Mouse (Mus musculus): ENCODE measurements around the gene Mapk1ip1l.

Gene Mapk1ip1l

DNA sequence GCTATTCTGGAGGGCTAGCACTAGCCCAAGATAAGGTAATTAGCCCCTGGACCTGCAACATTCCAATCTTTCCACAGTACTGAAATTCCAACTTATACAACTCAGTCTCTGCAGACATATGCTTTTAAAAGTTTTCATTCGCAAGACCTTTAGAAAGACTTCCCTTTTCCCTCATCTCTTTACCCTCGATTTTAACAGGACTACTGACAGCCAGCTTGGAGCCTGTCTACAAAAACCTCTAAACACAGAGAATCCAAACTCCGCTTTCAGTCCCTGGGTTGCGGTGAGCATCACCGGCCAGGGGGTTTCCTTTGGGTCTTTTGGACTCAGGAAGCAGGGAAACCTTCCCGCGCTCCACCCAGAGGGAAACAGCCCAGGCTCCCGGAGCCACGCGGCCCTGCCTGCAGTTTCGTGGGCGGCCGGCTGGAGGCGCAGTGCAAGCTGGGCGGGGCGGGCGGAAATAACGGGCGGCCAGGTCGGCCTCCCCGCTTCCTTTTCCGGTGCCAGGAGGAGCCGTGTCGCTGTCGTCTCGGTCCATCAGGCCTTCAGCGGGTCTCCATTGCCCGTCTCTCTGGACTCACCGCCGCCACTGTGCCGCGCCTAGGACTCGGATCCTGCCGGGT, at the start of gene Mapk1ip1l:
Mapk1ip1l (plus strand) TSS at position 482 of the 623 bp plus-strand sequence.
- peak; percentile 93 to 94 for DNase-seq

DNA sequence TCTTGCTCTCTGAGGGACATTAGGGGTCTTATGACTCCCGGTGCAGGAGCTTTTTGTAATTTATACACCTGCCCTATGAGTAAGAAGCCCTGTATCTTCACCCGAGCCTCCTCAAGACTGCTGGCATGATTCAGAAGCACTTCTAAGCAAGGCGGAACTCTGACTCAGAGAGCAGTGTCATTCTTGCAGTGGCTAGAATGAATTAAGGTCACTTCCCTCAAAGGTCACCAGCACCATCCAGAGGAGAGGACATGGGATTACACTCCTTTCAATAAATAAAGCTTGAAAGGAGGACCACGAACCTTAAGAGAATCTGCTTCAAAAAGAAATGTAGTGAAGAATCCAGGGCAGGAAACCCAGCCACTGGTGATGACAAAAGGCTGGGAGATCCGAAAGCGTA, 48.2 kb upstream of the Mapk1ip1l start:
- peak in 1 of 2 experiments; percentile 8 for DNase-seq

DNA sequence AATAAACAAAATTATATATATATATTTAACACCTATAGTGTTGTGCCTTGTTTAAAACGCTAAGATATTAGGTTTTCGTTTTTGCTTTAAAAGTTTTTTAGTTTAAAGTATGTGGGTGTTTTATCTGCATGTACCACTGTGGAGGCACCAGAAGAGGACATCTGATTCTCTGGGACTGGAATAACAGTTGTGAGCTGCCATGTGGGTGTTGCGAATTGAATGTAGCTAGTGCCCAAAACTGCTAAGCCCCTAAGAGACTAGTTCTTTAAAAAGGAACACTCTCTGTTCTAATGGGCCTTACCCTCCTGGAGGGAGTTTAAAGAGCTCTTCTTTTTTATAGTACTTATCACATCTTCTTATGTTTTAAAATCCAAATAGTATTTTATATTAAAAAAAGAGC, 33.2 kb upstream of the Mapk1ip1l start:
- no peak for DNase-seq

DNA sequence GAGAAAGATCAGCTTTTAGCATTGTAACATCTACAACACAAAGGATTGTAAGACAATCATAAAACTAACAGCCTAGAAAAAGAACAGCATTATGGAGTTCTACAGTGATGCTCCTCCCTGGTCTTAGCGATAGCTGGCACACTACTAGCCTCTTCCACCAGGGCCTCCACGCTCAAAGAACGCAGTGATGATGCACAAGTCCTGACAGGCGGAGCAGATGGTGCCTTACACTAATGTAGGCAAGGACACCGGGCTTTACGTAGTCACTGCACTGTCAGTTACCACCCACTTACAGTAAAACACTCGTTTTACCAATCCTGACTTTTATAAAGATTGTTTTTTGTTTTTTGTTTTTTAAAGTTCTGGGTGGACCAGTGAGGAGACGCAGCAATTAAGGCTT, 32.2 kb upstream of the Mapk1ip1l start:
- no peak for DNase-seq

DNA sequence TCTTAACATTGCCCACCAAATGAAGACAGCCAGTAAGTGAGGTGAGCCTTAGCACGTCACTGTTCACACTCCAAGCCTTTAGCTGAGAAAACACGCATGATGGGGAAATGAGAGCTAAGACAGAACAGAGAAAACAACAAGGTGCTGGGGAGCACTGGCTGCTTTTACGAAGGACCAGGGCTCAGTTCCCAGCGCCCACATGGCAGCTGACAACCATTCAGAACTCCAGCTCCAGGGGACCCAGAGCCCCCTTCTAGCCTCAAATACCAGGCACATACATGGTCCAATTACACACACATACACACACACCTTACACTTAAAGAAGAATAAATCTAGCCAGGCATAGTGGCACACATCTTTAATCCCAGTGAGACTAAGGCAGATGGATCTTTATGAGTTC, 29.0 kb upstream of the Mapk1ip1l start:
- DNase-seq, result no peak

DNA sequence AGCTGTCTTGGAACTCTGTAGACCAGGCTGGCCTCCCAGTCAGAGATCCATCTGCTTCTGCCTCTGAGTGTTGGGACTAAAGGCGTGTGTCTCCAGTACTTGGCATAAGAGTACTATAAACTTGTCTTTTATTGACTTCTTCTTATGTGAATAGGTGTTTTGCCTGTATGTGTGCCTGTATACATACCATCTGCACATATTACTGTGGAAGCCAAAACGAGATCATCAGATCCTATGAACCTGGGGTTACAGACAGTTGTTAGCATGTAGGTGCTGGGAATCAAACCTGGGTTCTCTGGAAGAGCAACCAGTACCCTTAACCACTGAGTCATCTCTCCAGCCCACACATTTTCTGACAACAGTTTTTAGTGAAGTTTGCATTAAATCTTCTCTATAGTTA, 28.4 kb upstream of the Mapk1ip1l start:
- no peak for DNase-seq

DNA sequence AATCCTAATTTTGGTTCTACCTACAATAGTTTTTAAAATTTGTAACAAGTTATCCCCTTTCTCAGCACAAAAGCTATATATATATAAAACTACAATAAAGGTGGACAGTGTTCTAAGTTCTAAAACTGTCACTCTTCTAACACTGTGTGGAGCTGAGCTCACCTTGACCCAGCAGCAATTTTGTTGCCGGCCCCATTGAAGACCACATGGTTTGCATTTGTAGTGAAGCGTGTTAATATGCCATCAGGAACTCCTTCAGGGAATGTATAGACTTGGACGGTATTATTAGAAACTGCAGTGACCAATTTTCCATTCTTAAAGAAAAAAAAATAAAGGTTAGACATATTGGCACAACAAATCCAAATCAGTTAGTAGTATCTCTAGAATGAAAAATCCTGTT, 24.3 kb upstream of the Mapk1ip1l start:
- no peak for DNase-seq

DNA sequence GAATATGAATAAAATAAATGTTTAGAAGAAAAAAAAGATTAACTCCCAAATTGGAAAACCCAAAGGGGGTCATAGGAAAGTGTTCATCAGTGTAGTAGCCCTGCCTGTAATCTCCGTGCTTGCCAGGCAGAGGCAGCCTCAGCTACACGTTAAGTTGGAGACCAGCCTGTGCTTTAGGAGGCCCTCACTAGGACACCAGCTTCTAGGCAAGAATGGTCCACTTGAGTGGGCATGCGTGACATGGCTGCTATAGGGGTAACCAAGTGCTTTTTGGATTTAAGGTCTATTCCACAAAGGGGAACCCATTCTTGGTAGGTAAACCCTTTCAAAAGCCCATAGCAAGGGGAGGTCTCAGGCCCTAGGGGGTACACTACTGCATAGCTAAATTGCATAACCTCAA, 22.6 kb upstream of the Mapk1ip1l start:
- DNase-seq, result no peak

DNA sequence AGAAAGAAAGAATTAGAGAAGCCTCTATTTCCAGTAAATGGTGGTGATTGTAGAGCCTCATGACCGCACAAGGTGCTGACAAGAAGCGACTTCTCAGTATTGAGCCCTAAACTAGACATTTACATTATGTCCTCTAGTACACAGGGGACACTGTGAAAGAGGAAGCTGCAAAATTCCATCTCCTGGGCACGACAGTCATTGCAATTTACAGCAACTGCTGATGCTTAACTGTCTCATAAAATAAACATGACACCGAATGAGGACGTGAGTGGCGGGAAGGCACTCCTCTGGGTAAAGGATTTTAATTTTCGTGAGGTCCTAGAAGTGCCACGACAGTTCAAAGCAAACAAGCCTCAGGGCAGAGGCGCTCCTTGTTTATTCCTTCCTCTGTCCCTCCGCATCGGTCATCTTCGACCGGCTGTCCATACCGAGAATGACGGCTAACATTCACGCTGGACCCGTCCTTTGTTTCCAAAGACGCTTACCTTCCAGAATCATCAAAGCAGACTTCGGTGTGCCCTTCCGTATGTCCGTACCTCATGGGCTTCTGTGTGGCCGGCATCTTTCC, 21.9 kb upstream of the Mapk1ip1l start:
- peak; percentile 59 to 61 for DNase-seq

DNA sequence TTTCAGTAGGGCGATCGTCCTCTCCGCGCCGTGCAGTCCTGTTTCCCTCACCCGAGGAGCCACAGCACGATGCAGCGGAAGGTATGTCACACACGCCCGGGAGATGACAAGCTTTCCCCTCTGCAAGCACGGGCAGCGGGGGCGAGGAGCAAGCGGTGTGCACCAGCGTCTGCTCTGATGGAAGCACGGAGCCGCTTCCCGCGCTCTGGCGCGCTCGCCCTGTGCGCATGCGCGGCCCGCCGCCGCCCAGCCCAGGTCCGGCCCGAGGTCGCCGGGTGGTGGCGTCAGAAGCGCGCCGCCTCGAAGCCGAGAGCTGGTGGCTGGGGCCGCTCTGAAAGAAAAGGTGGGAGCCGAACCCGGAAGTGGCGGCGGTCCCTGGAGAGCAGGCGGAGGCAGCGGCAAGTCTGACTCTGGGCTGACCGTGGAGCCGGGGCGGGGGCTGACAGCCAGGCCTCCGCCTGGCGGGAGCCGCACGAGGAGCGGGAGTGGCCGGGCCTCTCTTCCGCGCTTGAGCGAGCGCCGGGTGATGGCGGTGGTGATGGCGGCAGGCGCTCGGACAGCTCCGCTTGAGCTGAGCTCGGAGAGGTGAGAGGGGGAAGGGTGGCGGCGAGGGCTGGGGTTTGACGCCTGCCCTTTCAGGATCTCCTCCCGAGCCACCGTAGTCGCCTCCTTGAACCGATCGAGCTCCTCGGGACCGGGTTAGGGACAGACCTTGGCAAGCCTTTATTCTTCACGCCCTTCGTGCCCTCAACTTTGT, 21.3 kb upstream of the Mapk1ip1l start, which contains the start of the genes Wdhd1 and Socs4:
Wdhd1 (minus strand) TSS at position 221 of the 757 bp plus-strand sequence.
Socs4 (plus strand) TSS at position 295 of the 757 bp plus-strand sequence.
- peak; percentile 96 to 97 for DNase-seq

DNA sequence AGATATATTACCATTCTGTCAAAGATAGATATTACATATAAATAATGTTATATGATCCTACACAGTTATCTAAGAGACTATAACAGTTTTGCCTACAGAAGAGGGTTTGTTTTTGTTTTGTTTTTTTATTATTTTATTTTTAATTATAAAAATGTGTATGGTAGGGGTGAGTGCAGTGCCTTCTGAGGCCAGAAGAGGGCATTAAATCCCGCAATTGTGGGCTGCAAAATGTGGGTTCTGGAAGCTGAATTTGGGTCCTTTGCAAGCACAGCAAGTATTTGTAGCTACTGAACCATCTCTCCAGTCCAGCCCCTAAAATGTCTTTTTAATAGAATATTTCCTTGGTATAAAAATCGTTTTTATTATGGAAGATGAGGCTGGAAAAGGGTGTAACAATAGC, 19.0 kb upstream of the Mapk1ip1l start:
- peak in 1 of 2 experiments; percentile 23 for DNase-seq

DNA sequence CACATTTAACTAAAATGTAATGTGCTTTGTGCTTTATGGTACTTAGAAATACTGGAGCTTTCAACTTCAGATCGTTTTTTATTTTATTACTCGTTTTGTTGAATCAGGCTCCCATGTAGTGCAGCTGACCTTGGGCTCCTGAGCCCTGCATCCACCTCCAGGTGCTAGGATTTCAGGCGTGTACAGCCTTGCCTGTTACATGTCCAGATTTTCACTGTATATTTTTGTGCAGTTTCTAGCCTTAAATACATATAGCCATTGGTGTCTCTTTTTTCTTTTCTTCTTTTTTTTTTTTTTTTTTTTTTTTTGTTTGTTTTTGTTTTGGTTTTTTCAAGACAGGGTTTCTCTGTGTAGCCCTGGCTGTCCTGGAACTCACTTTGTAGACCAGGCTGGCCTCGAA, 16.5 kb upstream of the Mapk1ip1l start:
- no peak for DNase-seq

DNA sequence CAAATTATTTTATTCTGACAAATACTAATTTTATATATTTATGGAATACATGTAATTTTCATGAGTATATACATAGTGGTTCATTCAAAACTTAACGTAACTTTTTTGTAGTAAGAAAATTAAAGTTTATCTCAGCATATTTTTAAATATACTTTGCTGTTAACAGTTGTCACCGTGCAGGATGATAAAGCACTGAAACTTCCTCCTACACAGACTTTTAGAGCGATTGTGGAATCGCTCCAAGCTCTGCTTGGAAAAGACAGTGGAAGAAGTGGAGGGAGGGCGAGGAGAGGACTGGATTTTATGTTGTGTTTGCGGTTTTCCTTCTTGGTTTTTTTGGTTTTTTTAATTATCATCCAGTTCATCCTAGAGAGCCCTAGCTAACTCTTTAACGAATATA, 14.5 kb upstream of the Mapk1ip1l start:
- no peak for DNase-seq

DNA sequence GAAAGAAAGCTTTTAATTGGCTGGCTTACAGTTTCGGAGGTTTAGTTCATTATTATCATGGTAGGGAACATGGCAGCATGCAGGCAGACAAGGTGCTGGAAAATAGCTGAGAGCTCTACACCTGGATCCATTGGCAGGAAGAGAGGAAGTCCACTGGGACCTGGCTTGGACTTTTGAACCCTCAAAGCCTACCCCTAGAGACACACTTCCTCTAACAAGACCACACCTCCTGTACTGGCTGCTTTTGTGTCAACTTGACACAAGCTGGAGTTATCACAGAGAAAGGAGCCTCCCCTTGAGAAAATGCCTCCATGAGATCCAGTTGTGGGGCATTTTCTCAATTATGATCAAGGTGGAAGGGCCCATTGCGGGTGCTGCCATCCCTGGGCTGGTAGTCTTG, 12.8 kb upstream of the Mapk1ip1l start:
- DNase-seq, result peak; percentile 27 to 29

DNA sequence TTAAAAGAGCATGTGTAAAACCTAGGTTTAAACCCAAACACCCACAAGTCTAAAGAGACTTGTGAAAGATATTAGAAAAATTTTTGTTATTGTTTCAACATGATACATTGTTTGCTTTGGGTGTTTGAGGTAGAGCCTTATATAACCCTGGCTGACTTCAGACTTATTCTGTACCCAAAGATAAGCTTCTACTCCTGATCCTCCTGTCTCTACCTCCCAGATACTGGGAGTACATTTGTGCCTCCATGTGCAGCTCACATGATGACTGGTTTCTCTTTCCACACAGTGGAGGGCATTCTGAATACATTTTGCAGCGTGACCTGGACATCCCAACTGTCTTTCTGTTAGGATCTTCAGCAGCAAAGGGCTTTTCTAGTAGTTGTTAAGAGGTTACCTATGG, 11.9 kb upstream of the Mapk1ip1l start:
- DNase-seq, result no peak

DNA sequence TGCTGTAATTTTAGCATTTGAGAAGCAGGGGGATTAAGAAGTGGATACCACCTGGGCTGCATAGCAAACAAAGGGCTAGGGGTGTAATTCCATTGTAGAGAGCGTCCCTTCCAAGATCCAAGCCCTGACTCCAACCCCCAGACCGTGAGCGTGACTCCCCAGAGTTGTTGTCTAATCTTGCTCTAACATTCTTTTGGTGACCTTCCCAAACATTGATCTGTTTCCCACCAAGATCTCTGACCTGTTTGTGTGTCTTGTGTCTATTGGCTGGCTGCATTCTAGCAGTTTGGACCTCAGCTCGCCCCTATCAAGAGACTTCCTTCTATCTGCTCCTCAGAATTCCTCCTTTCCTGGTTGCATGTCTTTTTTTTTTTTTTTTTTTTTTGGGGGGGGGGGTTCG, 11.0 kb upstream of the Mapk1ip1l start:
- DNase-seq, result no peak

DNA sequence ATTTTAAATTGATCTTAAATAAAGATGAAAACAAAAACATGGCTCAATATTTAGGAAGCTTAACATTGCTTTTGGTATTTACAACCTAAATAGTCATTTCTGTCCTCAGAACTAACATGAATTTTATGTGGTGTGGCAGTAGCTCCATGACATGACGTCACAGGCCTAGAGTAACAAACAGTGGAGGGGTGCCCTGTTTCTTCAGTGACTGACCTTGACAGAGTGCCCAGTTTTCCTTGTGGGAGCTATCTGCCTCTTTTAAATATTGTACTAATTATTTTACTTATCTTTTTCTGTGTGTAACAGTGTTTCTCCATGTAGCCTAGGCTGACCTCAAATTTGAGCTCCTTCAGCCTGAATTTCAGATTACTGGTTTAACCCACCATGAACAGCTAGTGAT, 6.3 kb upstream of the Mapk1ip1l start:
- DNase-seq, result no peak

DNA sequence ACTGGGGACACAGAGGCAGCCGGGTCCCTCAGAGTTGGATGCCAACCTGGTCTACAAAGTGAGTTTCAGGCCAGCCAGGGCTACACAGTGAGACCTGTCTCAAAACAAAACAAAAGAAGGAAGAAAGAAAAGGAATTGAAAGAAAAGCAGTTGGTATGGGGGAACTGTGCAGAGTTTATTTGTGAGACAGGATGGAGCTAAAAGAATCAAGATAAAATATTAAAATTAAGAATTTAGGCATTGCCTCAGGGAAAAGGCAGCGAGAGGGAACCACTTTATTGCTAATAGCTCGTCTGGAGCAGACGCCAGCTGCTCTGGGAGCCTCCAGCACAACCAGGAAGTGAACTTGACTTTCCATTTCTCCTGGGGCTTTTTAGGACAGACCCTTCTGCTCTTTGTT, 3.9 kb upstream of the Mapk1ip1l start:
- no peak for DNase-seq

DNA sequence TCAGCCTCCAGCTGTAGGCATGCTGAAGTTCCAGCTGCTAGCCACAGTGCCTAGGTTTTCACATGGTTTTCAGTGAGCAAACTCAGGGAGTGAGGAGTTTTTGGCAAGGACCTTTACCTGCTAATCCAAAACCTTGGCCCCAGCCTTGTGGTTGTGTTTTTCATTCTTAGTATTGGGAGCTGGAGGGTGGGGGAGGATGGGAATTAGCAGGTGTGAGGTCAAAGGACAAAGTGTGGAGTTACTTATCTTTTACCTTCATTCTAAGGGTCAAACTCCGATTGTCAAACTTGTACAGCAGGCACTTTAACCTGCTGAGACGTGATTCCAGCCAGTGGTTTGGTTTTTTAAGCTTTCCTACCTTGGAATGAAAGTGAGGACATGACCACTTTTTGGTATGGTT, 1.8 kb upstream of the Mapk1ip1l start:
- DNase-seq, result no peak

DNA sequence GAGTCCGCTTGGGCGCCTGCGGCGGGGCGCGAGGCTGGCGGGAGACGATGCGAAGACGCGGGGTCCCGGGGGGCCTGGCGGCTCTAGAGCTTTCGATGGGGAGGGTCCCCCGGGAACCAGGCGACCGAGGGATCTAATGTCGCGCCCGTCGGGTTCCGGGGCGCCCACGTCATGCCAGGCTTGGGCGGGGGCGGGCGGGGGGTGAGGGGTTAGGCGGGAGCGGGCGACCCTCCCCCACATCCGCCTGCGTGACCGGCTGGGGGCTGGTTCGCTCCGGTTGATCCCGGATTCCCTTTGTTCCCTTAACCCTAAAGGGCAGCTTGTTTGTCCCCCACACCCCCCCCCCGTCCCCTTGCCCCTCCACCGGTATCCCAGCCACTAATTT, 334 bp downstream of the Mapk1ip1l start:
- no peak for DNase-seq

DNA sequence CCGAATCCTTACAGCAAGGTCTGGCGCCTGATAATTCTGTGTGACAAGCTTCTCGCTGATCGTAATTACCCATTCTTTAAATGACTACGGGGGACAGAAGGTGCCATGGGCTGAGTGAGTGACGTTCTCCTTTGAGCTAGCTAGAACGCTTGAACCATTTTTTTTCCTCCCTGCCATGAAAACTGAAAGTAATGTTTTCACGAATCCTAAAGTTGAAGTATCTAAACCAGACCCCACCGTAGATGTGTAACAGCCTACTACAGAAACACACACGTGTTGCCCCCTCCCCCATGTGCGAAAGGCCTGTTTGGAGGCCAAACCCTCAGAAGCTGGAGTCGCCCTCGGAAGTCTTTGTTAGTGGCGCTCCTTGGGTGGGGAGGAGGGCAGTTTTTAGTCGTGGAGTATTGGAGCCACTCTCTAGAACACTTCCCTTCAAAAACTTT, 774 bp downstream of the Mapk1ip1l start:
- DNase-seq, result peak; percentile 41 to 43

DNA sequence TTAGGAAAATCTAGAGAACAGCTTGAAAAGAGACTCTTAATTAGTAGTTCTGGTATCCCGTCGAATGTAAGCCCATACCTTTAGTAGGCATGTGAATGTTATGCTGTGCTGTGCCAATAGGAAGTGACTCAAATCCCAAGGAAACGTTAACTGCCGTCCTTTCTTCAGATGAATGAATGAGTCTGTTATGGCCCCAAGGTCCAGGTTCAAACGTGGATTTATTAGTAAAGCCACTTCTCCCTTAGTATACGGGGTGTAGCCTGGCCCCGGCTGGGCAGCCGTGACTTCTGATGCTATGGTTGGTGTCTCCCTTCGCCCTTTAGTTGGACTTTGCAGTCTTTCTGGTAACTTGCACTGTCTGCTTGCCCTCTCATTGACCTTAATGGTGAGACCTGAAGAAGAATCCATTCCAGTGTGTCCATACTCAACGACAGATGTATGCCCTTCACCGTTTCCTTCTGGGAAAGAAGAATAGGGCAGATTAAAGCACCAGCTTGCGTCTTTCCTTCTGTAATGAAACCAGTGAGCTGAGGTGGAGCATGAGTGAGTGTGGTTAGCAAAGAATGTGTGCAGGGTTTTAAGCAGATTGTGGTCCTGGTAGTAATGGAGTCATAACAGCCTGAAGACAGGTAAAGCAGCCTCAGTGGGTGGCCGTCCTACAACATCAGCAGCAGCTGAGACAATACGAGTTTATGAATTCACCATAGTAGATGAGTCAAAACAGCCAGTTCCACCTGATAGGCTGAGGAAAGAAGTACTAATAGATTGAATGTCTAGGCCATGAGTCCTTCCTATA, 5.0 kb downstream of the Mapk1ip1l start:
- no peak for DNase-seq

DNA sequence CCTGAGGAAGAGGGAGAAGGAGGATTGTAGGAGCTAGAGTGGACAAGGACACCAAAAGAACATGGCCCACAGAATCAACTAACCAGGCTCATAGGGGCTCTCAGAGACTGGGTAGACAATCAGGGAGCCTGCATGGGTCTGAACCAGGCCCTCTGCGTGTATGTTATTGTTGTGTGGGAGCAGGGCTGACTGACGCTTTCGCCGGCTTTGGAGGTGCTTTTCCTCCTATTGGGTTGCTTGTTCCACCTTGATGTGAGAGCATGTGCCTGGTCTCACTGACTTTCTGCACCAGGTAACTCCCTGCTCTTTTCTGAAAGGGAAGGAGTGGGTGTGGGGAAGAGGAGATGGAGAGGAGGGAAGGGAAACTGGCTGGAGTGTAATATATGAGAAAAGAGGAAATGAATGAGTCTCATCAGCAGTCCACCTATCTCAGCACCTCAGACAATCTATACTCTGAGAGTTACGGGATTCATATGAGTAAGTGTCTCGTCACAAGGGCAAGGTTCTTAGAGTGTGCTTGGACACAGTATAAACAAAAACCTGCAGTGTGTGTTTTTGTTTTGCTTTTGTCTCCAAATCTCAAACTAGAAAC, 6.8 kb downstream of the Mapk1ip1l start:
- no peak for DNase-seq

Measured in B cell, adult 2 months (primary cell).